Mouse (Mus musculus) right cerebral cortex, adult 2 months (tissue): ENCODE results near the gene Plcd1.

Source experiments
- DNase-seq, 2 experiments: peaks; one replicate each; pipeline ENCODE4 v3.0.0; 2021 to 2022; ENCODE audit warnings: low spot score in 2 of 2

Plcd1 gene

GRCm38 (mm10) chr9:119053964-119054576 is 39.2 kb downstream of the Plcd1 start:
- no peak for DNase-seq

GRCm38 (mm10) chr9:119052154-119052944 is 41.0 kb downstream of the Plcd1 start, which contains the start of gene Vill:
Gene Vill (plus strand): TSS chr9:119052778.
- DNase-seq, result no peak

- DNase-seq, result no peak
Measured at GRCm38 (mm10) chr9:119051158-119051557, 42.1 kb downstream of the Plcd1 start.

GRCm38 (mm10) chr9:119048182-119048903 is 45.0 kb downstream of the Plcd1 start:
- DNase-seq, result no peak

GRCm38 (mm10) chr9:119040101-119040775 is 53.1 kb downstream of the Plcd1 start:
- no peak for DNase-seq

GRCm38 (mm10) chr9:119038574-119038973 is 54.7 kb downstream of the Plcd1 start:
- DNase-seq, result no peak

GRCm38 (mm10) chr9:119037076-119037730 is 56.1 kb downstream of the Plcd1 start:
- peak; percentile 53 to 66 for DNase-seq

GRCm38 (mm10) chr9:119035836-119036235 is 57.5 kb downstream of the Plcd1 start:
- no peak for DNase-seq

- no peak for DNase-seq
Measured at GRCm38 (mm10) chr9:119034676-119035665, 58.3 kb downstream of the Plcd1 start.

GRCm38 (mm10) chr9:119034069-119034468 is 59.2 kb downstream of the Plcd1 start:
- no peak for DNase-seq

GRCm38 (mm10) chr9:119033111-119033921 is 60.0 kb downstream of the Plcd1 start:
- peak; percentile 45 to 63 for DNase-seq

- DNase-seq, result no peak
Measured at GRCm38 (mm10) chr9:119032538-119032937, 60.8 kb downstream of the Plcd1 start.

- DNase-seq, result no peak
Measured at GRCm38 (mm10) chr9:119031772-119032171, 61.5 kb downstream of the Plcd1 start.

GRCm38 (mm10) chr9:119031038-119031437 is 62.3 kb downstream of the Plcd1 start:
- no peak for DNase-seq

- DNase-seq, result no peak
Measured at GRCm38 (mm10) chr9:119029568-119029967, 63.7 kb downstream of the Plcd1 start.

- DNase-seq, result no peak
Measured at GRCm38 (mm10) chr9:119028226-119029195, 64.8 kb downstream of the Plcd1 start.

GRCm38 (mm10) chr9:119027337-119027736 is 66.0 kb downstream of the Plcd1 start:
- DNase-seq, result no peak

- no peak for DNase-seq
Measured at GRCm38 (mm10) chr9:119025832-119026331, 67.4 kb downstream of the Plcd1 start.
